Mouse (Mus musculus) heart, postnatal 25 days (tissue): ENCODE results near the gene Topaz1. TPM values are rescaled to one million over a fixed set of nuclear protein-coding genes. Genes with fewer than 3 reads are reported as not detected.

Source experiments
- DNase-seq: peaks from one replicate; pipeline ENCODE4 v3.0.0; 2022; ENCODE audit warnings: low spot score
- intact Hi-C: fragments of 180-260 bp; cut with DNase I; formaldehyde crosslinking; loops from one replicate; pipeline ENCODE4 v1.15.1; 2025
- total RNA-seq, 2 experiments: library from RNA; stranded (reverse); gene quantifications; 2 replicates each; pipeline ENCODE4 v1.2.3; 2021

Topaz1 gene
- total RNA-seq, result not detected

- DNase-seq, result no peak
- intact Hi-C loops, result no loop called here
Observed at GRCm38 (mm10) chr9:122747060-122747459, at the start of gene Topaz1. Gene Topaz1 (plus strand): TSS chr9:122747346.

DNA sequence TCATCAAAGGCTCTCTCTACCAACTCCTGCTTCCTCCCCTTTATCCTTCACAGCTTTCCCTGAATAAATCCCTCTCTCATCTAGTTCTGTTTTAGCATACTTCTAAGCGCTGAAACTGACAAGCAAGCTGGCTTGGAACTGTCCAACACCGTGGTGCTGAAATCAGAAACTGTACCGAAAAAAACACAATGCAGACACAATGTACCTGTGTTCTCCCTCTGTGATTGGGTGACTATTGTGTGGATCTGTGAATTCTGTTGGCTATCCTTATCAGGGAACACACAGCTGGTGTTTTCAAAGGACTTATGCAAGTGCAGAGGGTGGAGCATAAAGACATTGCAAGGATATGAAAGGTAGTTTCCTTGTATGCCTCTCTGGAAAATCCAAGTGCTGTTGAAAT is 45.3 kb upstream of the Topaz1 start:
- no peak for DNase-seq
- intact Hi-C loops, result no loop called here

DNA sequence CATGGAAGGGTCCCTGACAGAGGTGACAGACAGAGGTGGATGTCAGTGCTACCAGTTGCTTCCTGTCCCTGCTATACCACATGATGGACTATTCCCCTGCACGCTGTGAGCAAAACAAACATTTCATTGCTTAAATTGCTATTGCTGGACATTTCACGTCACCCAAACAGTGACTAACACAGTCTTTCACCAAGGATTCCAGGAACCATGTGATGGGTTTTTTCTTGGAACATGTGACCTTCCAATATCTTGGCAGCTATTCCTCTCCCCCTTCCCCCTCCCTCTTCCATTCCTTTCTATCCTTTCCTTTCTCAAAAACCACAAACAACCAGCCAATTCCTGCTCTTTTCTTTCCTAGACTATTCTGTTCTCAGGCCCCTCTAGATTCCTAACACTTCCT is 33.3 kb upstream of the Topaz1 start:
- no peak for DNase-seq
- intact Hi-C loops, result no loop called here

DNA sequence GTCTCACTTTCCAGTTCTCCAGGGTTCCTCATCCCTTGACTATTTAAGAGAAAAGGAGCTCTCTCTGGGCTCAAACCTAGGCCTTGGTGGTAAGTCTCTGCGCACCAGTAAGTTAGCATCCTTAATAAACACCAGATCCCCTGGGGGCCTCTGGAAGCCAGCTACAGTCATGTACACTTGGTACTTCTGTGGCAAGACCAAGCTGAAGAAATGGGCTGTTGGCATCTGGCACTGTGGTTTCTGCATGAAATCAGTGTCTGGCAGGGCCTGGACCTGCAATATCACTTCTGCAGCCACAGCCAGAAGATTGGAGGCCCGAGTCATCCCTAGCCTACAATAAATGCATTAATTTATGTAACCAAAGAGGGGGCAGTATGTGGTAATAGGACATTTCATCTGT is 32.1 kb upstream of the Topaz1 start:
- intact Hi-C loops, result no loop called here
- DNase-seq, result no peak

- intact Hi-C loops, result no loop called here
- no peak for DNase-seq
Observed at GRCm38 (mm10) chr9:122716131-122716921, 30.8 kb upstream of the Topaz1 start.

DNA sequence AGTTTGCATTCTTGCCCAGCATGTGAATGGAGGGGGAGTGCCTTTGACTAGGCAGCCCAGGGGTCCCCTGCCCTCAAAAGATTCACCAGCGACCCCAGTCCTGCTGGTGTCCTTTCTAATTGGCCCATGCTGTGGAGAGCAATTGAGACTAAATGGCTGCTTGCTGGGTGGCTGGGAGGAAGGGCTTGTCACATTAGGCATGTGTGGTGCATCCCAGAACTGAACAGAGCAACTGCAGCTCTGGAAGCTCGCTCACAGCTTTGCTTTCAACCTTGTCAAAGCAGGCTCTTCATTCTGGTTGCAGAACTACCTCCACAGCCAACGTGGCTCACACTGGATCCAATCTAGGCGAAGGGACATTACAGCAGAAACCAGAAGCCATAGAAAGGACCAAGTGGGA is 24.9 kb upstream of the Topaz1 start:
- intact Hi-C loops, result no loop called here
- no peak for DNase-seq

DNA sequence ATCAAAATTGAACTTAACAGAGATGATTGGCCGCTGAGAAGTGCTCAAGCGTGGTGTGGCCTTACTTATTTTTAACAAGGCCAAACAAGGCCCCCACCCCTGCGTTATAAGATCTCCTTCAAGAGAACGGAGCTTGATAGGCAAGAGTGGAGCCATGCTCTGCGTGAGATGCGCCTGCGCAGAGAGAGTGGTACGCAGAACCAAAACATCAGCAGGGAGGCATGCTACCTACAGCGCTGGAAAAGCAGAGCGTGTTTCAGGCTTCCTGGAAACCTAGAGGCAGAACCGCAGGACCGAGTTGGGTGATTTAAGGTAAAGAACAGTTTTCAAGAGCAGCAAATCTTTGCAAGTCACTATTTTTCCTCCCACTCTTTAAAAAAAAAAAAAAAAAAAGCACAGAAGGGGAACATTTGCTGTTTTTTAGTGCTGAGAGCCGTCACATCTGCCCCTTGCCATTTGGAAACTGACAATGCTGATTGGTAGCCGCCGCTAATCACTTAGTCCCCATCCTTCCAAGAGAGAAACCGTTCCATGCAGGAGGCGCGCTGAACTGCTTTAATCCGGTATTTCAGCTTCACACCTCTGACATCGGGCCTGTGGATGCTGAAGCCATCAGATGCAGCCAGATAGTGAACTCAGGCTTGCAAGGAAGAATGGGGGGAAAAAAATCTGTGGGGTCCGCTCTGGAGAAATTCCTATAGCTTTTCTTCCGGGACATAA is 21.9 kb upstream of the Topaz1 start:
- intact Hi-C loops, result no loop called here

GRCm38 (mm10) chr9:122729500-122729899 is 17.6 kb upstream of the Topaz1 start:
- intact Hi-C loops, result loop anchor here (2.0 kb wide), 2 partner anchors 115 to 307 kb away; no protein-coding TSS in a partner anchor
- no peak for DNase-seq

More for the DNA sequence above, 21.9 kb upstream of the Topaz1 start:
- no peak for DNase-seq

DNA sequence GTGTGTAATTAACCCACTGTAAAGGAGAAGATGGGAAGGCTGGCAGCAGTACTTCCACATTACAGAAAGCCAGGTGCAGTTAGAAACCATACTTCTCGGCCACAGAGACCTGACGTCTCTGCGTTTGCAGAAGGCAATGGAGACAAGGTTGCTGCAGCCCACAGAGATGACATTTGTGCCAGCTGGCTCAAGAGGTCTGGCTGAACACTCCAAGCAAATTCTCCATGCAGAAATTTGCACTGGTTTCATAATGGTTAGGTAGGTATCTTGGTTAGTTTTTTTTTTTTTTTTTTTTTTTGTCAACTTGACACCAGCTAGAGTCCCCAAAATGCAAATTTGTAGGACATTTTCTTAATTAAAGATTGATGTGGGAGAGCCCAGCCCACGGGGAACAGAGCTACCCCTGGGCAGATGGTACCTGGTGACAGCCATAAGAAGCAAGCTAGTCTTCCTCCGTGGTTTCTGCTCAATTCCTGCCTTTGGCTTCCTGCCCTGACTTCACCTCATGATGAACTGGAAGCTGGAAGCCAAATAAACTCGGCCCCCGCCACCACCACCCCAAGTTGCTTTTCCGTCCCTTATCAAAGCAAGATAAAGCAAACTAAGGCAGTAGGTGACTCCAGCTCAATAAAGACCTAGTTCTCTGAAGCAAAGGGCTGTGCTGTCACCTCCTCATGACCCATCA is 14.9 kb upstream of the Topaz1 start:
- no peak for DNase-seq
- intact Hi-C loops, result loop anchor here (10.0 kb wide), 4 partner anchors 103 to 383 kb away; partner anchors contain the start of genes Exosc7, Zdhhc3 and Zkscan7

DNA sequence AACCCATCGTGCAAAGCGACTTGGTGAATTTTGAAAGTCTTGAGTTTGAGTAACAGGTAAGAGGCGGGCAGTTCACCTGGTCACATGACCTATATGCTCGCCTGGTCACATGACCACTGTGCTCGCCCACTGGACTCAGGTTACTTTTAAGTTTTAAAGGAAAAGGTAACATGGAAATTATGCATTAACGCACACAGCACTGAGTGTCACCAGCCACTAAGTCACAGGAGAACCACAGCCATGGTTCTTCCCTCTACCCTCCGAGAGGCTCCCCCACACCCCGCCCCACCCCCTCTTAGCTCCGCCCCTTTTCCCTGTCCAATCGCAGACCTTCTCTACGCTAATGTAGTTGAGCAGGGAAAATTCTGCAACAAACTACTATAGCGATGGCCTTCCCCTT is 13.9 kb upstream of the Topaz1 start:
- no peak for DNase-seq
- intact Hi-C loops, result loop anchor here (10.0 kb wide), 4 partner anchors 102 to 382 kb away; partner anchors contain the start of genes Exosc7, Zdhhc3 and Zkscan7

DNA sequence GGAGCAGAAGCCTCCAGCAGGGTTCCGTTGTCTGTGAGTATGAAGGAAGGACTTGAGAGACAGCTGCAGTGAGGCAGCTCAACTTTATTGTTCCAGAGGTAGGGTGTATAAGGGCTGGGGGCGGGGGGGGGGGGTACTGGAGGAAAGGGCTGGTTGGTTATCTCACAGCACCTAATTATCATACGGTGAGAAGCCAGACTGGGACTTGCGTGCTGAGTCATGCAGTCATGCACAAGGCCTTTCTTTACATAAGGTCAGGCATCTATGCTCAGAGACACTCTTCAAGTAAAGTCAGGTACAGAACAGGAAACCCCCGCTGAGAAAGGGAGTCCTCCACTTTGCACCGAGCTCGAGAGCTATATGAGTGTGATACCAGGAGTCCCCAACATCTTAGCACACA is 12.2 kb upstream of the Topaz1 start:
- intact Hi-C loops, result loop anchor here (5.0 to 10.0 kb wide), 5 partner anchors 100 to 380 kb away; partner anchors contain the start of genes 1110059G10Rik, Exosc7, Kif15 and Zdhhc3
- no peak for DNase-seq

DNA sequence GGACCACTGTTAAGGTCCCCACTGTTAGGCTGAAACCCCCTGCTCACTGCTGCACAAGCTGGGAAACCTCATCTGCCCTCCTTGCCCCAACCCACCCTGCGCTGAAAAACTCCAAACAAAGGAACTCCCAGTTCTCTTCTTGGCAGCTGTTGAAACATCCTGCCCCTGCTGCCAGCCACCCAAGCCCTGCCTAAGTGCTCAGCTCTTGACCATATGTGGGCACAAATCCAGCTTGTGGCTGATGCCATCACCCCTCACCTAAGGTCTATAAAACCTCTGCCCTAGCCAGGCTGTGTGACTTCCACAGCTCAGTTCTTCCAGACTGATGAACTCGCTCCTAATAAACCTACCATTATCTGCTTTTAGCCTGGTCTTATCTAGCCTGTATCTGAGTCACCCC is 11.1 kb upstream of the Topaz1 start:
- no peak for DNase-seq
- intact Hi-C loops, result loop anchor here (2.0 to 10.0 kb wide), 6 partner anchors 99 to 517 kb away; partner anchors contain the start of genes 1110059G10Rik, Exosc7, Kif15 and Zdhhc3

DNA sequence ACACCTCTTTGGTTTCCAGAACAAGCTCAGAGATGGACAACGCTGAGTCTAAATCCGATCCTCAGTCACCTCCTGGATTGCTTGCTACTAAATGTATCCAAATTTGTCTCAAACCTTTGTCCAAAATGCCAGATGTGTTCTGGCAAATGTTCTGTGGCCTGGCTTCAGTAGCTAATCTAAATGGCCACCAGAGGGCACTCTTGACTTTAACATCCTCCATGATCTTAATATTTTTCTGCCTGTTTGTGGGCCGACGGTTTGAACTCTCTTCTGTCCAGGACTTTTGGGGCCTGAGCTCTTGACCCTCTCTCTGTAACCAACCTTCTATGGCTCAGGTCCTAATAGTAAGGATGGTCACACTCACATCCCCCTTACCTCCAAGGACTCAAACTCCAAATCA is 10.4 kb upstream of the Topaz1 start:
- intact Hi-C loops, result loop anchor here (2.0 to 10.0 kb wide), 6 partner anchors 98 to 516 kb away; partner anchors contain the start of genes 1110059G10Rik, Exosc7, Kif15 and Zdhhc3
- DNase-seq, result no peak

DNA sequence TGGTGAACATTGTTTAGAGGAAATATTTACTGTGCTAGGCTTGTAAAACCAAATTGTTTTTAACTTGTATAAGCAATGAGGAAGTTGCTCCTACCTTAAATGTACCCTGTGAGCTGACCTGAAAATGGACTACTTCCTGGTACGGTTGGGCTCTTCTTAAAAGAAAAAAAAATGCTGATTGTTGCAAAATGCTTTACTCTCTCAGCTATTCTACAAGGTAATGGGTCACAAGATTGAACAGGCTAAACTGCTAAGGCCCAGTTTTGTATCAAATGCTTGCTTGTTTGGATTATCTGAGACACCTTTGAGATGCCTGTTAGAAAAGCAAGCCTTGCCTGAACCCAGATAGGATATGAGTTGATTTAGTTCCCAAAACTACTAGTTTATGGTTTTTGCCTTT is 1.3 kb upstream of the Topaz1 start:
- no peak for DNase-seq
- intact Hi-C loops, result no loop called here

DNA sequence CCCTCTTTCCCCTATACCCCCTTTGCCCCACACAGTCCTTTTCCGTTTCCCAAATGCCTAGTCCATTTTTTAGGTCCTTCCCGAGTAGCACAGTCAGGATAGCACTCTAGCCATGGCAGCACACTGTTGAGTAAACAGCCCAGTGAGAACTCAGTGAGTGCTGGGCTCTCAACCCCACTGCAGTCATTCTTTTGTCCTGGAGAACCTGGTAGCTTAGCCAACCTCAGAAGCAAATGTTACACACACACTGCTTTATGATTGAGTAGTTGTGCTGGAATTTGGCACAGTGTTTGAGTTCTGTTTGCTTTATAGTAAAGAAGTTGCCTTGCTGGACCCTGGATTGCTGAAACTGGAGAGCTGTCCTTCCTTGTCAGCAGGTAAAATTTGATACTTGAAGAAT is 10.5 kb downstream of the Topaz1 start:
- DNase-seq, result no peak
- intact Hi-C loops, result no loop called here

DNA sequence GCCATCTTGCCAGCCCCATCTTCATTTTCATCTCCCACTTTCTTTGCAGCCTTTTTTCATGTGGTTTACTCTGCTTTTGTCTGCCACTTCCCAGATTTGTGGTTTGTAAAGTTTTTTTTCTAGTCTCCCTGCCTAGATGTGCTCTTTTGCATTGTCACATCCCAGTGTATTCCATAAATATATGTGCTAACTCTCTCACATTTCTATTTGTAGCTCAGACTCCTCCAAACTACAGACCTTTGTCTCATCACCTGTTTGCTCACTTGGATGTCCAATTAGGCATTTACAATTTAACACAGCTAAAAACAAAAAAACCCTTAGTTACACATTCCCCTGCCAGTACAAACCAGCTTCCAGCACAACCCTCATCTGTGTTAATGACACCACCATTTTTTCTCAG is 13.0 kb downstream of the Topaz1 start:
- intact Hi-C loops, result no loop called here
- no peak for DNase-seq

- DNase-seq, result no peak
- intact Hi-C loops, result no loop called here
Observed at GRCm38 (mm10) chr9:122785231-122785630, 38.1 kb downstream of the Topaz1 start.

GRCm38 (mm10) chr9:122786534-122786933 is 39.4 kb downstream of the Topaz1 start:
- intact Hi-C loops, result no loop called here
- no peak for DNase-seq

DNA sequence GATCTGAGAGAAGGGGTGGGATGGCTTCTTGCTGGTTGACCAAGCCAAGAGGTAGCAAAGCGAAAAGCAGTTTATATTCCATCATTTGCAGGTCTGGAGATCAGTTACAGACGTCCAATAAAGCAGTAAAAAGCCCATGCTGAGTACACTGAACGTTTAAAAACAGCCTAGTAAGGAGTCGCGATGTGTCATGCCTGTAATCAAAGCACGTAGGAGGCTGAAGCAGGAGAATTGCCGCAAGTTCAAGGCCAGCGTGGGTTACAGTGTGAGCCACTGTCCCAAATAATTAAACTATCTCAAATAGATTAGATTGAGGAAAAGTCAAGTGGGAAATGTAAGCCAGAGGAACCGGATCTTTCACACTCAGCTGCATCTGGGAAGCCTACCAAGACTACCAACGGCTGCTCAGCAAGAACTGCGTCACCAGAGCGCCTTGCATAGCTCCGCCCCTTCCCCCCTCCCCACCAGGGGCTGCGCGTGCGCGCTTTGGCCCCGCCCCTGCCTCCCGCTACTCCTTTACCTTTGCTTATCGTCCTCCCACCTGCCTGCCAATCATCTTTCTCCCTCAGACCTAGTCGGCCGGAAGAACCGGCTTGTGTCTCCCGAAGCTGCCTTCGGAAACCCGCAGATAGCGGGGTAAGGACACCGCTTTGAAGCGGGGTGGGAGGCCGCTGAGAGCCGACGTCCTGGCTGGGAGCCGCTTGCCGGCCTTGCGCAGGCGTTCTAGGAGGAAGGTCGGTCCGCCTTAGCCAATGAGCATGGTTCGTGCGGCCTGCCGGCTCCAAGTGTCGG is 58.1 kb downstream of the Topaz1 start, which contains the start of gene Tcaim:
Gene Tcaim (plus strand): TSS at position 487 of the 792 bp plus-strand sequence.
- intact Hi-C loops, result loop anchor here (5.0 kb wide), 1 partner anchor 57 kb away; no protein-coding TSS in a partner anchor
- peak; percentile 85 for DNase-seq
